Mouse (Mus musculus): Measurements from ENCODE around the gene Mpp3. TPM values are rescaled to one million over a fixed set of nuclear protein-coding genes. Genes with fewer than 3 reads are reported as not detected.
A peak's percentile ranks its signal among the peaks of the same experiment; 100 is the strongest.
"Not testable (repeated sequence)": the region's sequence is repeated elsewhere in the genome, so short reads cannot be mapped to it uniquely, and the experiment has no call there.

Gene Mpp3
- polyA plus RNA-seq, 1 experiment from 2014 or later, result 2.9 TPM

DNA sequence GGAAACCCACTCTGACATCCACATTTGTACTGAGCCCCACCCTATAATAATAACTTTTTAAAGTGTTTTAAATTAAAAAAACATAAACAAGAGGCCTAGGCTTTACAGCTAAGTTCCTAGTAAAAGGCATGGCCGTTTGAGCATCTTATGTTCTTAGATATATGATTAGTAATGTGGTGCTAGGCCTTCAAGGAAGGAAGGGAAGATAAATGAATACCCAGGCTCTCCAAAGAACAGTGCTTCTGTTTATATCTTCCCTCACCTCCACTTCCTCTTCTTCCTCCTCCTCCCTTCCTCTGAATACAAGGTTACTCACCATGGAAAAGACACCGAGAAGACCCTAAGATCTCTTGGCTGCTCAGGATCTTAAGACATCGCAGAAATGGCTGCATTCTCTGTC is 36.4 kb downstream of the Mpp3 start:
- Histone ChIP-seq H3K4me1 (peaks cover 12% of the 10 kb centered on the region), H3K36me3 (no peaks in the 10 kb centered on the region), H3K4me2 (no peak overlapping the region), H3K4me3 (no peak overlapping the region), H3K9me3 (no peaks in the 10 kb centered on the region), H3K27me3 (replicated peaks) (peaks cover 11% of the 10 kb centered on the region; the same call in 1 of the 2 replicates), H3K9ac (no peak overlapping the region), H3K27ac (replicated peaks) (no peak overlapping the region)
- 64% methylated on average over 3 of the region's 3 CpGs for WGBS
- ATAC-seq (ENCODE audit: extremely low read depth, insufficient number of reproducible peaks, low FRiP score, low TSS enrichment), result no peak

DNA sequence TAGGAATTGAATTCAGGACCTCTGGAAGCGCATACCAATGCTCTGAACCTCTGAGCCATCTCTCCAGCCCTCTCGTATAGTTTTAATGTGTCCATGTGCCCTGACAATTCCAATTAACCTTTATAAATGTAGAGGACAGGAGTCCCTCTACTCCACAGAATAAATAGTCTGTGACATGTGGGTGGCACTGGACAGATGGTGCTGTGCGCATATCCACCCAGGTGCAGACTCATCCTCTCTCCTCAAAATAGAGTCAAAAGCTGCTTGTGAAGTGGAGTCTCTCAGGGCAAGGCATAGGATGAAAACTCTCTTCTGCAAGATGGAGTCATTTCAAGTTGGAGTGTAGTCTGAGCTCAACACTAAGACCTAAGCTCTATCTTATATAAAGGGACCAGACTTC is 38.0 kb downstream of the Mpp3 start:
- Histone ChIP-seq H3K4me1 (peaks cover 15% of the 10 kb centered on the region), H3K36me3 (no peaks in the 10 kb centered on the region), H3K27me3 (replicated peaks) (peaks cover 14% of the 10 kb centered on the region; the same call in 1 of the 2 replicates), H3K9me3 (no peaks in the 10 kb centered on the region), H3K27ac (replicated peaks) (no peak overlapping the region), H3K4me2 (no peak overlapping the region), H3K4me3 (no peak overlapping the region), H3K9ac (no peak overlapping the region)
- no peak for ATAC-seq (ENCODE audit: extremely low read depth, insufficient number of reproducible peaks, low FRiP score, low TSS enrichment)
- 81% methylated on average over 3 of the region's 3 CpGs for WGBS

DNA sequence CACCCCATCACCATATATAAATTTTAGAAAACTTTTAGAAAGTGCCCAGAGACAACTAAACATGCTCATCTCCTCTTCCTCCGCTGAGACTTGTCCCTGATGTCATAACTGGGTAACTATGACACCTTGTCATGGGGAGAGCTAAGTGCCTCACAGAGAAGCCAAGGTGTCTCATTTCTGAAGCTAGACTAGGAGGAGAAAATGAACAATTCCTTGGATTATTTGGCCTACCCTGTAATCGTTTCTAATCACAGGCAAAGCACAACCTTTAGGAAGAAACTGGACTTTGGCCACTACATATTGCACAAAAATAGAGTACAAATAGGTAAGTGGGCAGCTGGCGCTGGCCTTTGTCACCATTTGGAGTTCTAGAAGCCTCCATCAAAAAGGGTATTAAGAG is 41.3 kb downstream of the Mpp3 start, which contains the start of gene Dusp3:
Gene Dusp3, minus strand, starts transcription at position 101 of the 400 bp plus-strand sequence.
- H3K27me3 ChIP-seq (replicated peaks), result peaks cover 14% of the 10 kb centered on the region; the same call in 1 of the 2 replicates
- no peaks in the 10 kb centered on the region; the same call in 1 of the 2 replicates for H3K36me3 ChIP-seq
- H3K9me3 ChIP-seq, result no peaks in the 10 kb centered on the region
- peak within 1 kb of the TSS; percentile 42 for H3K4me2 ChIP-seq
- WGBS, result 71% methylated on average over 3 of the region's 3 CpGs
- H3K27ac ChIP-seq (replicated peaks), result no peak within 1 kb of the TSS
- no peak for ATAC-seq (ENCODE audit: extremely low read depth, insufficient number of reproducible peaks, low FRiP score, low TSS enrichment)
- H3K4me1 ChIP-seq, result peaks cover 27% of the 10 kb centered on the region
- peak within 1 kb of the TSS; percentile 58; the same call in 1 of the 2 replicates for H3K9ac ChIP-seq
- no peak within 1 kb of the TSS for H3K4me3 ChIP-seq

DNA sequence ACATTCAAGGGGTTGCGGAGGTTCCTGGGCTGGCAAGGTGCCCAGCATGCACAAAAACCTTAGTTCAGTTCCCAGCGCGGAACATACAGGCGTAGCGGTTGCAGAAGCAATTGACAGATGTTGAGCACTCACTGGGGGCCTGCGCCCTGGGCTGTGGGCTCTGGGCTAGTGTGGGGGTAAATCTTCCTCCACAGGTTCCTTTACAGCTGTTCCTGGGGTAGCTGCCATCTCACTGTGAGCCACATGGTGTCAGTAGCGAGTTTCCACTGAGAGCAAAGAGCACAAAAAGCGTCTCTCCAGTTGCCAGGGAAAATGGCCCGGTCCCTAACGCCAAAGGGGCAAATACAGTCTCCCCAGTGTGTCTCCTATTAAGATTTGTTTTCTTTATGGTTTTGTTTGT is 42.3 kb downstream of the Mpp3 start:
- peak overlapping the region; percentile 42 for H3K4me2 ChIP-seq

DNA sequence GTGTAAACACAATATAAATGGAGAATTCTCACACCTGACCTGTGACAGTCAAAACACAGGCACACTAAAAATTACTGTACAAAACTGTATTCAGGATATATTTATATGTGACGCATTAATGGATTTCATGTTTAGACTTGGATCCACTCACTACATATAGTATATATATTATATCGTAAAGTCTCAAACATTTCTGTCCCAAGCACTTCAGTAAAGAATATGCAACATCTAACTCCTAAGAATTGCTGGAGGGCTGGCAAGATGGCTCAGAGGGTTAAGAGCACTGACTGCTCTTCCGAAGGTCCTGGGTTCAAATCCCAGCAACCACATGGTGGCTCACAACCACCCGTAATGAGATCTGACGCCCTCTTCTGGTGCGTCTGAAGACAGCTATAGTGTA is 42.8 kb downstream of the Mpp3 start:
- ATAC-seq (ENCODE audit: extremely low read depth, insufficient number of reproducible peaks, low FRiP score, low TSS enrichment); H3K9me3 ChIP-seq; H3K9ac ChIP-seq; H3K27ac ChIP-seq (replicated peaks); H3K4me2 ChIP-seq: not testable (repeated sequence)
- Histone ChIP-seq H3K4me3 (peak overlapping the region; percentile 81; the same call in 1 of the 2 replicates), H3K27me3 (replicated peaks) (peaks cover 14% of the 10 kb centered on the region; the same call in 1 of the 2 replicates), H3K4me1 (peaks cover 34% of the 10 kb centered on the region), H3K36me3 (peaks cover 14% of the 10 kb centered on the region)
- whole genome bisulfite sequencing, result 68% methylated on average over 6 of the region's 6 CpGs

More for the DNA sequence above, 42.3 kb downstream of the Mpp3 start:
- Histone ChIP-seq H3K27me3 (replicated peaks) (peaks cover 14% of the 10 kb centered on the region; the same call in 1 of the 2 replicates), H3K36me3 (peaks cover 9% of the 10 kb centered on the region), H3K4me1 (peaks cover 34% of the 10 kb centered on the region), H3K9ac (peak overlapping the region; percentile 58; the same call in 1 of the 2 replicates), H3K27ac (replicated peaks) (no peak overlapping the region), H3K4me3 (no peak overlapping the region), H3K9me3 (no peaks in the 10 kb centered on the region)
- 8% methylated on average over 10 of the region's 10 CpGs for WGBS
- ATAC-seq (ENCODE audit: extremely low read depth, insufficient number of reproducible peaks, low FRiP score, low TSS enrichment), result no peak

DNA sequence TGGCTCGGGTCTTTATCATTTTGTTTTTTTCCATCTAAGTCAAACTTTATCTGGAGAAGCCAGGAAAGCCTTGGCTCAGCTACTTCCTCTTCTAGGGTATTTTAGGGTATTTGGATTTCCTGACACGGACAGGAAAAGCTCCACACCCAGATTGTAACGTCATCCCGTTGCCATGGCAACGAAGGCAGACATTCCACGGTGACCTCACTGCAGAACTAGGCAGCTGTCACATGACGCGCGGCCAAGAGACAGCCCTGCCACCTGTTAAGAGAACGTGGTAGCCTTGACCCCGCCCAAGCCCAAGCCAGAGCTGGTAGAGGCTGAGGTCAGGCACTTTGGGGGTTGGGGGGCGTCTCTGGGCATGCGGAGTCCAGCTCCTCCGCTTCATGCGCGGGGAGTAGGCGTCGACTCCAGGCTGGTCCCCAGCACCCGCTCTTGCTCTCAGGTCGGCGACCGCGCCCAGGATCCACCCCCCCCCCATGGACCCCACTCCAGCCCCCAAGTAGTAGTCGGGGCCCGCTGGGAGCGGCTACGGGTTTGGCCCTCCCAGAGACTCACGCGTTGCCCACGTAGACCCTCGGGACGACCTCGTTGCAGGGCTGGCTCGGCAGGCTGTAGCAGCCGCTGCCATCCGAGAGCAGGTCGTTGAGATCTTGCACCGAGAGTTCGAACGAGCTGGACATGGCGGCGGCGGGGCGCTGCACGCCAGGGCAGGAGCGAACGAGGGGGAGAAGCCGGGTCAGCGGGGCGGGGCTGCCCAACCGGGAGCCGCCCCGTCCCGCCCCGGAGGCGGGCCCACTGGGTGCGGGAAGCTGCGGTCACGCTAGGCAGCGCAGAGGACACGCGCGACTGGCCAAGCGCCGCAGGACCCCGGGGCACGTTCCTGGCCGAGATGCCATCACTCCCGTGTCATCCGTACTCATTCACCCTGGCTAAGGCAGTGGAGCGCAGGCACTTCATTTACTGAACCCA is 43.9 kb downstream of the Mpp3 start, which contains the start of gene Cfap97d1:
Gene Cfap97d1, plus strand, starts transcription at position 226 of the 972 bp plus-strand sequence.
- under 1% methylated on average over 71 of the region's 71 CpGs for WGBS
- no peaks in the 10 kb centered on the region for H3K9me3 ChIP-seq
- H3K4me2 ChIP-seq, result peak within 1 kb of the TSS; percentile 98
- H3K4me3 ChIP-seq, result peak within 1 kb of the TSS; percentile 81
- peaks cover 14% of the 10 kb centered on the region; the same call in 1 of the 2 replicates for H3K27me3 ChIP-seq (replicated peaks)
- H3K36me3 ChIP-seq, result peaks cover 25% of the 10 kb centered on the region
- peak; percentile 84 for ATAC-seq (ENCODE audit: extremely low read depth, insufficient number of reproducible peaks, low FRiP score, low TSS enrichment)
- peak within 1 kb of the TSS; percentile 97 for H3K27ac ChIP-seq (replicated peaks)
- peaks cover 34% of the 10 kb centered on the region for H3K4me1 ChIP-seq
- H3K9ac ChIP-seq, result peak within 1 kb of the TSS; percentile 94

DNA sequence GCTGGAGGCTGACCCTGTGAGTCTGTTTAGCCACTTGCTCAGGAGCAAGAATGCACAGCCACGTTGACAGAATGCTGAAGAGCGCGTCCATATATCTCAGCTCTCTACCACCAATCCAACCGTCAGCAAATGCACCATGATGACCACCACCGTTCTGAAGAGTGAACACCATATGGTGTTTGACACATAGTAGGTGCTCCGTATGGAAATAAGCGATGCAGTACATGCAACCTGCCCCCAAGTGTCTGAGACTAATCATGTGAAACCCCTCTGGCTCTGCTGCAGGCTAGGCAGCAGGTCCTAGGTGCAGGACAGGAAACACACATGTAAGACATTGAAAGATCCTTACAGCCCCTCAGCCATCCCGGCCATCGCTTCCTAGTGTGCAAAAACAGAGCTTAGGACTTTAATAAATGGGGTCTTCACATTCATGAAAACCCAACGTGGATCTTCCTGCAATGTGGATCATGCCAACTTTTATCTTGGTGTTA is 44.8 kb downstream of the Mpp3 start:
- peaks cover 12% of the 10 kb centered on the region; the same call in 1 of the 2 replicates for H3K27me3 ChIP-seq (replicated peaks)
- peak overlapping the region; percentile 97 for H3K27ac ChIP-seq (replicated peaks)
- peaks cover 34% of the 10 kb centered on the region for H3K36me3 ChIP-seq
- peak overlapping the region; percentile 69 for H3K9ac ChIP-seq
- H3K4me1 ChIP-seq, result peaks cover 36% of the 10 kb centered on the region
- H3K4me2 ChIP-seq, result peak overlapping the region; percentile 98
- peak overlapping the region; percentile 81 for H3K4me3 ChIP-seq
- no peak for ATAC-seq (ENCODE audit: extremely low read depth, insufficient number of reproducible peaks, low FRiP score, low TSS enrichment)
- WGBS, result 44% methylated on average over 10 of the region's 10 CpGs
- no peaks in the 10 kb centered on the region for H3K9me3 ChIP-seq

DNA sequence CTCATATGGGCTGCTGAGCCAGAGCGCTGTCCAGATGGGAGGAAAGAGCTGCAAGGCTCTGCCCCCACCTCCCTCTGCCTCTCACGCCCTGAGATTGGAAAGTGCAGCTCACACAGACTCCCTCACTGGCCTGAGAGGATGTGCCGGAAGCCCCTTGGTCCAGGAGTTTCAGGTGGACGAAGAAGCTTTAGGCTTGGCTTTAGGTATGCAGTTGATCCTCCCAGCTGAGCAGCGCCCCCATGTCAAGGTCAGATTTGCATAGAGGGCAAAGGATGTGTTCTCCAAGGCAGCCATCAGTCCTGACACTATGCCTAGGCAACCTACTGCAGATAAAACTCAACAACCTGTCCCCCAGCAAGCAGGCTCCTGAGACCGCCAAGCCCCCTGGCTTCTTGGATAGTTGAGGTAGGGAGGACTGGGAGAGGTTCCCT is 45.3 kb downstream of the Mpp3 start:
- H3K4me3 ChIP-seq, result peak overlapping the region; percentile 81
- 47% methylated on average over 6 of the region's 6 CpGs for WGBS
- H3K9me3 ChIP-seq, result no peaks in the 10 kb centered on the region
- peak overlapping the region; percentile 97 for H3K27ac ChIP-seq (replicated peaks)
- H3K27me3 ChIP-seq (replicated peaks), result peaks cover 7% of the 10 kb centered on the region; the same call in 1 of the 2 replicates
- H3K4me1 ChIP-seq, result peaks cover 40% of the 10 kb centered on the region
- H3K36me3 ChIP-seq, result peaks cover 39% of the 10 kb centered on the region
- no peak for ATAC-seq (ENCODE audit: extremely low read depth, insufficient number of reproducible peaks, low FRiP score, low TSS enrichment)
- peak overlapping the region; percentile 98 for H3K4me2 ChIP-seq
- H3K9ac ChIP-seq, result peak overlapping the region; percentile 69

DNA sequence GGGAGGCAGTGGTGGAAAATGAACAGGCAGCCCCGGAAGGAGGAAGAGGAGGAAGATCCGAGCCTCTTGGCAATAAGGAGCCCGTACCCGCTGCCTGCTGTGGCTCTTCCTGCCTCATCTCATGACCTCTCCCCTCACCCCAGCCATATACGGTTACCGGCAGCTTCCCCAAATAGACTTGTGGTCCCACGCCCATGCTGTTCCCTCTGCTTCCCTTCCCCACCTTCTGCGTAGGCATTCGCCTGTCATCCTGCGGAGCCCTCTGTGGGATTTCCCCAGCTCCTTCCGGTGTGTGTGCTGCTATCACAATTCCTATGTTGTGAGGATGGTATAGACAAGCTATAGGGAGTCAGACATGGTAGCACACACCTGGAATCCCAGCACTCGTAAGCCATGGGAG is 46.4 kb downstream of the Mpp3 start:
- Histone ChIP-seq H3K9ac (no peak overlapping the region), H3K36me3 (peaks cover 50% of the 10 kb centered on the region), H3K4me2 (peak overlapping the region; percentile 98), H3K9me3 (no peaks in the 10 kb centered on the region), H3K27me3 (replicated peaks) (peaks cover 3% of the 10 kb centered on the region; the same call in 1 of the 2 replicates), H3K4me1 (peaks cover 46% of the 10 kb centered on the region), H3K4me3 (no peak overlapping the region), H3K27ac (replicated peaks) (peak overlapping the region; percentile 2; the same call in 1 of the 2 replicates)
- ATAC-seq (ENCODE audit: extremely low read depth, insufficient number of reproducible peaks, low FRiP score, low TSS enrichment), result no peak
- 53% methylated on average over 12 of the region's 12 CpGs for WGBS

DNA sequence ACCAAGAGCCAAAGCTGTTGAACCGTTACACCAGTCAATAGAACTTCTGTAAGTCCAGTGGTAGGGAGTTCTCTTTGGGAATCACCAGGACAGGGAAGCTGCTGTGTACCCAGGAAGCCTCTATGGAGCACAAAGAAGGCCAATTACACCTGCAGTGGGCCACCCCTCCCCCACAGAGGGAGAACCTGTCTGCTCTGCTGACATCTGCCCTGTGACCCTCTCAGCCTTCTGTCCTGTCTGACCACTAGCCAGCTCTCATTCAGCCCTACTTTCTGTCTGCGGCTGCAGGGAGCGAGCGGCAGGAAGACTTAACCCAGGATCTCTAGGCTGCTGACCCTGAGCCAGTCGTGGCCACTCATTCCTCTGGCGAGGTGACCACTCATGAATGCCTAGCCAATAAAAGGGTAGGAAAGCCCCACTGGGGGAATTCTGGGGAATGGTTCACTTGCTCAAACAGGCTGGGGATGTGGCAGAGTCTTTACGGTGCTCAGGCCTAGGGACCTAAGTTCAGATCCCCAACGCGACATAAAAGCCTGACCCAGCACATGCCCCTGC is 47.6 kb downstream of the Mpp3 start:
- Histone ChIP-seq H3K4me3 (no peak overlapping the region), H3K9me3 (no peaks in the 10 kb centered on the region), H3K9ac (no peak overlapping the region), H3K27me3 (replicated peaks) (no peaks in the 10 kb centered on the region), H3K4me1 (peaks cover 43% of the 10 kb centered on the region), H3K27ac (replicated peaks) (no peak overlapping the region), H3K36me3 (peaks cover 62% of the 10 kb centered on the region), H3K4me2 (no peak overlapping the region)
- no peak for ATAC-seq (ENCODE audit: extremely low read depth, insufficient number of reproducible peaks, low FRiP score, low TSS enrichment)
- 83% methylated on average over 9 of the region's 9 CpGs for WGBS

DNA sequence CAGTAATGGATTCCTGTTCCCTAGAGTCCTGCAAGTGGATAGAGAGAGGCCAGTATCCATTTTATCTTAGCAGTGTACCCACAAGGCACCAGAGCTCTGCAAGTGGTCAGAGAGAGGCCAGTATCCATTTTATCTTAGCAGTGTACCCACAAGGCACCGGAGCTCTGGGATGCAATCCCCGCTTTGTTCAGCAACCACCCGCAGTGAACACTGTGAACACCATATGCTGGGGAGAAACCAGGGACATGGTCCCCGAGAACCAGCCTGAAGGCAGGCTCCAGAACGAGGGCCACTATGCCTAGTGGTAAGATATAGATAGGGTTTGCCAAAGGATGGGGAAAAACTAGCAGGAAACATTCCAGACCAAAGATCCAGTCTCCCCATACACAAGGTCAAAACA is 49.1 kb downstream of the Mpp3 start:
- Histone ChIP-seq H3K4me3 (no peak overlapping the region), H3K9ac (no peak overlapping the region), H3K9me3 (no peaks in the 10 kb centered on the region), H3K27ac (replicated peaks) (no peak overlapping the region), H3K4me1 (peaks cover 38% of the 10 kb centered on the region), H3K36me3 (peaks cover 77% of the 10 kb centered on the region), H3K27me3 (replicated peaks) (no peaks in the 10 kb centered on the region), H3K4me2 (no peak overlapping the region)
- 79% methylated on average over 5 of the region's 5 CpGs for WGBS
- ATAC-seq (ENCODE audit: extremely low read depth, insufficient number of reproducible peaks, low FRiP score, low TSS enrichment), result no peak

Measured in heart, embryonic 13.5 days (tissue).